Mouse (Mus musculus): Measurements from ENCODE around the gene Lmo3.

Lmo3 gene

DNA sequence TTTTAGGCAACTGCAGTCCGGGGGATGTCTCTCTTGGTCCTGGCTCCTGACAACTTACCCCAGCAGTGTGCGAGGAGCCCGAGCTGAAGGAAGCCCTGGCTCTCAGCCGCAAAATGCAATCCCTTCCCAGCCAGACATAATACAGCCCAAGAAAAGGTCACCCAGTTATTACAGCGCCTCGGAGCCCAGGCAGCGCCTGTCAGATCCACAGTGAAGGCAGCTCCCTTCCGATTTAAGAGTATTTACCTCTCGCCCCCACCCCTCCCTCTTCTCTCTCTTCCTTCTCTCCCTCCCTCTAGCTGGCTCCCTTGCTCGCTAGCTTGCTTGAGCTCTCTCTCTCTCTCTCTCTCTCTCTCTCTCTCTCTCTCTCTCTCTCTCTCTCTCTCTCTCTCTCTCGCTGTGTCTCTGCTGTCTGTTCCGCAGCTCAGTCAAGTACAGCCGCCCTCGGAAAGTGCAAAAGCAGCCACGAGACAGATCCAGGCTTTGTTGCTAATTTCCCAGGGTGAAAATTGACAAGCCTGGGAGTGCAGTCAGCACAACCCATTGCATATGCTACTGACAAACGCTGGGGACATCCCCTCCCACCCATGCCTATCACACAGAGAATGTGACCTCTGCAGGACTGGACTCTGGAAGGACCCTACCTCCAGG lies 159.0 kb downstream of the Lmo3 start:
- no peak for DNase-seq

DNA sequence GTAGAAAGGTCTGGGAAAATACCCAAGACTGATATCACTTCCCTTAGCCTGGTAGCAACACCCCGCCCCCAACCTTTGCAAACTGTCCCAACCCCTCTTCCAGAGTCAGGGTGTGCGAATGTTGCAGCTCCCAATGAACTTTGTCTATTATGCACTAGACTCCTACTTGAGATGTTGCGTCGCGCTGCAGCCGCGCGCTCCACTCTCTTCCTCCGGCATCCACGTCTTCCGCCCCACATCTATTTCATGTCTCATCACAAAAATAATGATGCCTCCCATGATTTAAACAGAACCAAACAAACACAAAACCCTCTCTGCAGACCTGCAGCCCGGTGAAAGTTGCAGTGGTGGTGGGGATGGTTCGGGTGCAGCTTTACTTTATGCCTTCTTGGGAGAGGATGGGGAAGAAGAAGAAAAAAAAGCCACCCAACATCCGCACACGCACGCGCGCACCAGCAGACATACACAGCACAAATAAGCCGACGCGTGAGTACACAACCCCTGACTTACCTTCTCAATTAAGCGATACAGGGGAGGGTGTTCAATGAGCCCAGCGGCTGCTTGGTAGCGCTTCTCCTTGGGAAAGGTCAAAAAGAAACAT lies 159.7 kb downstream of the Lmo3 start:
- DNase-seq = no peak

DNA sequence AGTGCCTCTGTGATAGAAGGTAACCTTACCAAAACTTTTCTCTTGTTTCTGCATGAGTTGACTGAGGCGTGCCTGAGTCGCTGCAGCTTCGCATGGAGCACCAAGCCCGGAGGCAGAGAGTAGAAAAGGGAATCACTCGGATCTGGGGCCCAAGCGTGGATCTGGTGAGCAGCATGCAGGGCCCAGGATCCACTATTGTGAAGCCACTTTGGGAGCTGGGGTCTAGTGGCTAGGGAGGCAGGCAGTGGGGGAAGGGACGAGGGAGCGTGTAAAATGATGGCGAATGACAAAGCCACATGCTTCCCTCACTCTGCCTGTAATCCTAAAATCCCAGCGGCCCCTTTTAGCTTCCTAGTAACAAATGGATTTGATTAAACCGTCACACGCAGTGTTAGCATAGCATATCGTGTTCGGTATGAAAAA lies 160.6 kb downstream of the Lmo3 start:
- DNase-seq = no peak

DNA sequence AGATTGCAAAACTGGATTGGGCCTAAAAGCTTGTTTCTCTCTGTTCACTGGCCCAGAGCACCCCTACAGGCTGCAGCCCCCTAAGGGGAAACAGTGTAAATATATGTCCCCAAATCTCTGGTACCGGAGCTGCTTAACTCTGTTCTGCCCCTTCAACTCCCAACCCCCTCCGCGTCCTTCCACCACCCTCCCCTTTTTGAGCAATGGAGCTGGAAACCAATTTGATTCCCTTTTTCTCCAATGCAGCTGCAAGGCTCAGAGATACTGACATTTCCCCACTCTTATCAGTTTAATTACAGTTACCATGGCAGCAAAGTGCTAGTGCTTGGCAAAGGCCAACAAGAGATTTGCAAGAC lies 161.3 kb downstream of the Lmo3 start:
- DNase-seq = no peak

GRCm38 (mm10) chr6:138419871-138420535 lies 161.8 kb downstream of the Lmo3 start:
- no peak for DNase-seq

DNA sequence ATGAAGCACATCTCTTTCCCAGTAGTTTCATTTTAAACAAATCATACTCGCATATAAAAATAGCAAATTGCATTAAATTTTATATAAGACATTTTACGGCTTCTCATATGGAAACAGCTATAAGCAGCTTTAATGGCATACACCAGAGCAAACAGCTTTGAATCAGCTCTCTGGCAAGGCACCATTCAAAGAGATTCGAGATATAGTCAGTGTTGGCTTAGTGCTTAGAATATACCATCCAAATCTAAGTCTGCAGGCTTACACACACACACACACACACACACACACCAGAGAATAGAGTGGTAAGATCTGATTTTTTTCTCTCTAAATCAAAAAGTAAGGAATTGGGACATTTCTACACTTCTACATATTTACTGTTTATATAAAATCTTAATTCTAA lies 169.7 kb downstream of the Lmo3 start:
- DNase-seq = no peak

DNA sequence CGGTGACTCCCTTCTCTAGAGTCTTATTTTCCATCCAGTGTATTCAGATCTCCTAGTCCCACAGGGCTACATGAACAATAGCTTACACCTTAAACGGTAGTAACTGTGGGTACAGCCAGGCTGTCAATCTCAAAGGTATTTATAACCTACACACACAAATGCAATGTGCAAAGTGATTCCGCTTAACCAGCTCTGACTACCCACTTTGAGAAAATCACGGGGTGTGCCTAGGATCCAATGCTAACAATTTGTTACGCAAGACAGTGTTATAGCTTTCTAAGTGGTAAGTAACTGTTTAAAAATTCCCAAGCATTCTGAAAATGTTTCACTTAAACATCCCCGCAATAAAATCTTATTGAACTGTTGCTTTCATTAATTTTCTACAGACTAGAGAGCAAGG lies 179.7 kb downstream of the Lmo3 start:
- no peak for DNase-seq

- no peak for DNase-seq
Observed at GRCm38 (mm10) chr6:138398836-138399235, 182.9 kb downstream of the Lmo3 start.

DNA sequence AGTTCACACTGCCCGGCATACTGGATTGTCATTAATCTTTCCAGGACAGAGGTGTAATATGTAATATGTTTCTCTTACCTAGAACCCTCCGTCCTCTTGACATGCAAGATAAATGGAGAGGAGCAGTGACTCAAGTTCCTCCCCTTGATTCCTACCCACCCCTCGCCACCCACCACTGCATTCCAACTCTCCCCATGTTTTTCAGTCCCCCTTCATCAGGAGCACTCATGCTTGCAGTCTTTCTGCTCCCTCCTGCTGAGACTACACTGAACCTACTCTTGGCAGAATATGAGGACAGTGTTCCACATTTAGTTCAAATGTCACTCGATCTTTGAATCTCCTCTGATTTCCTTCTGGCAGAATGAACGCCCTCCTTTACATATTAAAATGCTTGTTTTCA lies 190.7 kb downstream of the Lmo3 start:
- no peak for DNase-seq

GRCm38 (mm10) chr6:138388168-138388936 lies 193.4 kb downstream of the Lmo3 start:
- no peak for DNase-seq

GRCm38 (mm10) chr6:138383208-138383607 lies 198.6 kb downstream of the Lmo3 start:
- DNase-seq = no peak

DNA sequence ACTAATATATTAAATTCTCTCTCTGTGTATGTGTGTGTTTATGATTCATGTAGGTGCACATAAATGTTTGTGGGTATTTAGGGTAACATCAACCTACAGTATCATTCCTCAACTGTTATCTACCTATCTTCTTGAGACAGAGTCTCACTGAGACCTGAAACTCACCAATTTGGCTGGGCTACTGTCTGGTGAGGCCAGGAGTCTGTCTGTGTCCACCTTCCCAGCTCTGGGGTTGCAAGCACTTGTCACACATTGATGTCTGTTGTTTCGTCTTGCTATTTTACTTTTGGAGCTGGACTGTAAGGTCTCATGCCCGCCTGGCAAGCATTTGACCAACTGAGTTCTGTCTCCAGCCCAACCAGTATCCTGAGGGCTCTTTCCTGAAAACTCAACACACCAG lies 210.6 kb downstream of the Lmo3 start:
- DNase-seq = no peak

GRCm38 (mm10) chr6:138364111-138364510 lies 217.7 kb downstream of the Lmo3 start:
- no peak for DNase-seq

DNA sequence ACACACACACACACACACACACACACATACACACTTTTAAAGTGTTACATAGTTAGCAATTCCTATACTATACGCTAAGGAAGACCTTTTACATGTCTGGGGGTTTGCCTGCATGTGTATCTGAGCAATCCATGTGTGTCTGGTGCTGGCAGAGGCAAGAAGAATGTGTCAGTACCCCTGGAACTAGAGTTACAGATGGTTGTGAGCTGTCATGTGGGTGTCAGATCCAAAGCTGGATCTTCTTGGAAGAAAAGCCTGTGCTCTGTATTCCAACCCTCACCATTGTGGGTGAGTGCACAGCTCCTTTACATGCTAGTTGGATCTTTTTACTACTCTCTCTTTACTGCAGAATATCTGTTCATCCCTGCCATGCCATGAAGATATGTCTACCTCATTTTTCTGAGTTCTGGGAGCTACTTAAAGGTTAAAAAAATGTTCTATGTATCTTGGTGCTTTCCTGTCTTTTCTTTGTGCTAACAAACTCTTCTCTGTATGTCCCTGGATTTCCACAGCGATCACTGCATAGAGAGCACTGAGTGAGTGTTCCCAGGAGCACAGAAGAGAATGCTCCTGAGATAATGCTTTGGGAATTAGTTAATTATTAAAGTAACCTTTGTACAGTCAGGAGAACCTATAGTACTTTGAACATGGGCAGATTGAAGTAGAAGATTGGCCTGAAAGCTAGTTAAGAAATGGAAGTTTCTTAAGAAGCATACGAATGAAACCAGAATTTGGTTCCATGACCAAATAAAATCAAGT lies 231.0 kb downstream of the Lmo3 start:
- DNase-seq = no peak

DNA sequence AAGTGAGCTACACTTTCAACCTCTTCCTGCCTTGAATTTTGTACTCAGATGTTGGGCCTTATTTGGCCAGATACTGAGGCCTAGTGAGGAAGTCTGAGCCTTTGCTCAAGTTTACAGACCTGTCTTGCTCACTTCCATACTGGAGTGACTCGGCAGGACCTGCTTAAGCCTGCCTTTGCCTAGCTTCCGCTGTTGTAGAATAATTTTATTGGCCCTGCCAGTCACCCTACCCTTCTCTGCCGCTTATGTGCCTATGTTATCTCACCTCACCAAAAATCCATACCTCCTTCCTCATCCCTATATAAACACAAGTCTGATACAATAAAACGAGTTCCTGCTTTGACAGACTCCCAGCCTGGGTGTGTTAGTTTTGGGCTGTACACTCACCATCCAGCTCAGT lies 235.2 kb downstream of the Lmo3 start:
- no peak for DNase-seq

DNA sequence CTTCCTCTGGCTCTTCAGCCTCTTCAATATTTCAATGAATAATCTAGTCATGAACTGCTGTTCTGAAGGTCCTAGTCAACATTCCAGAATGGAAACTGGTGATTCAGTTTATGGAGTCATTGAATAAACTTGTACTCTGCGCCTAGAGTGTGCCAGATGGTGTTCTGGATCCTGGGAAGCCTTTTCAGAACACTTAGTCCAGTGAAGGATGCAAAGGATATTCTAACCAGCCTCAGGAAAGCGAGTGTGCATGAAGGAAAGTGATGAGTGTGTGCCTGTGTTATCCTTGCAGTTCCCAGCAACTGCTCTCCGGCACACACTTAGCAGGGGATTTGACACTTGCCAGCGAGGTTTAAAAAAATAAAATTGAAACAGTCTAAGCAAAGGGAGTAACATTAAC lies 245.9 kb downstream of the Lmo3 start:
- DNase-seq = no peak

GRCm38 (mm10) chr6:138333991-138334390 lies 247.8 kb downstream of the Lmo3 start:
- no peak for DNase-seq

GRCm38 (mm10) chr6:138325744-138326400 lies 255.9 kb downstream of the Lmo3 start:
- no peak for DNase-seq

GRCm38 (mm10) chr6:138325145-138325544 lies 256.6 kb downstream of the Lmo3 start:
- DNase-seq = no peak

DNA sequence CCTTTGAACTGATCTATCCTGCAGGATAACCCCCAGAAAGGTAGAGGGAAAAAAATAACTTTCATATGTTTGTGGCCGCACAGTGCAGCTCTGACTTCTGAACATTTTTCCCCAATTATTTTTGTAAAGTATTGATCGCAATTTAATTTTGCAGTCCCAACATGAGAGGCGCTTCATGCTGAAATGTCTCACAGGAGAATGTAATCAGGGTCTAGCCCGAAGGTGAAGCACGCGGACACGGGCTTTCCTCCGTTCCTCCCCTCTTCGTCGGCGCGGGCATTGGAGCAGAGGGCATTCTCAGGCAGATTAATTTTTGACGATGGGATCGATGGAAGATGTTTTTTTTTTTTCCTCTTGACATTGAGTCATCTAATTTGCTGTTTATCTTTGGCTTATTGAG lies 258.4 kb downstream of the Lmo3 start:
- DNase-seq = no peak

DNA sequence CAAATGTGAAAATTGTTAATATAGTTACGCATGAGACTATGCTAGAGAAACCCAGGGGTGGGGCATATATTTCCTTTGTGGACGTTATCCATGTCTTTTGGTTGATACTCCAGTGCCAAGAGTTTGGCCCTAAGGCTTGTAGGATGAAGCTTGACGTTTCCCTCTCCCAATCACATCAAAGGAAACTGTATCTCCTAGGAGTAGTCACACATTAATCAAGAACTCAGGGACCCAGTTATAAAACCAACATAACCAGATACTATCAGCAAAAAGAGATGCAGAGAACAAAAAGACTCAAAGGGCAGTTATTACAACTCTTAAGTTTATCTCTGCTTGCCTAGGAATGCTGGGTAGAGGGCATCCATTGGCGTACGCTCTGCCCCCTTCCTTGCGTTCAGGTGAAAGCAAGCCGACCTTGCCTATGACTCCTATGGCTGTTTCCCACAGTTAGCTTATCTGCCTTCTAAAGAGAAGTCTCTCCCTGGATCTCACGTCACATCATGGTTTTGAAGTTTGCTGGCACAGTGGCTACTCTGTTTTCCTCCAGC lies 261.5 kb downstream of the Lmo3 start:
- no peak for DNase-seq

Measured in thymus, postnatal 36 days (tissue).